Mouse (Mus musculus) embryo, embryonic 11 days (tissue): ENCODE results near the gene Cfap97d2.
"Not testable (repeated sequence)": the region's sequence is repeated elsewhere in the genome, so short reads cannot be mapped to it uniquely, and the experiment has no call there.

Experiments
- DNase-seq: peaks from one replicate; pipeline ENCODE4 v3.0.0-alpha.2; 2015

Cfap97d2 gene

DNA sequence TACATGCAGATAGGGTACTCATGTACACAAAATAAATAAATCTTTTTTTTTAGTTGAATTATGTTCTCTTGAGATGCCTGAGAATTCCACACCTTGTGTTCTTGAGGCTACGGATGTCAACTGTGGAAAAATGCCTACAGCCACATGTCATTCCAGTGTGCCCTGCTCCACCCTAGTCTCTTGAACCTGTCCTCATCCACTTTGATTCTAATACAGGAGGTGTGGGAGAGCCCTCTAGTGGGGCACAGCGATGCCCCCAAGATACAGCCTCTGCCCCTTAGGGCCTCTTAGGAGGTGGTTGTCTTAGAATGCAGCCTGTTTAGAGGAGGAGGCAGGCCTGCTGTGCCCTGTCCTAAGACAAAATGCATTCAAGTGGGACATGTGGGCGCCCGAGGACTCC lies 17.7 kb upstream of the Cfap97d2 start:
- DNase-seq: no peak

DNA sequence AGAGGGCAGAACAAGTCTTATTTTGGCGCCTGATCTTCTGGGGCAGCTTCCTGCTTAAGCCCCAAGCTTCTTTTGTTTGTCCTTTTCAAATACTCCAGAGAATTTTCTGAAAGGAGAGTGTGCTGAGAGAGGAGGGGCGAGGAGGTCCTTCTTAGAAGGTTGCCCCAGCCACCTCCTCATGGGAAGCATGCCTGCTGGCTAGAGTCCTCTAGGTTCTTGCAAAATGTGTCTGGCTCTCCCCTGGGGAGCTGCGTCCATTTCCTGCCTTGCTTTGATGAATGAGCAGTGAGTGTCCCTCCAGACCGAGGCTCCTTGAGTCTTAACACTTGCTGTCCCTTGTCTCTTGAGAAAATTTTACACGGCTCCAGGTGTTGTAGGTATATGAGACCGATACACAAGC lies 17.2 kb upstream of the Cfap97d2 start:
- no peak for DNase-seq

- no peak for DNase-seq
Observed at GRCm38 (mm10) chr8:13689331-13689730, 16.4 kb upstream of the Cfap97d2 start.

GRCm38 (mm10) chr8:13692302-13693066 lies 13.2 kb upstream of the Cfap97d2 start:
- peak; percentile 23 for DNase-seq

DNA sequence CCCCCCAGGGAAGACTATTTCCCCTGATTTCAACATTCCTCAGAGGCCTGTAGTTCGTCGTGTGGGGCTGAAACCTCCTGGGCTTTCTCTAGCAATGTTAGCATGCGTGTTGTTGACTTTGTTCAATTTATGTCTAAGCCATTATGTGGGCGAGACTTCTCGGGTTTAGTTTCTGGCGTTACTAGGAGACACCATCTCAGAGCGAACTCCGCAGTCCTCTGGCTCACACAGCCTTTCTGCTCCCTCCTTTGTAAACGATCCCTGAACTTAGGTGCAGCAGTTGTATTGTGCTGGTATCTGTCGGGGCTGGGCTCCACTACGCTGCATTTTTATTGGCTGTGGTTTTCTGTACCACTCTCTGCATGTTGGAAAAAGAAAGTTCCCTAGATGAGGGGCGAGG lies 11.0 kb upstream of the Cfap97d2 start:
- no peak for DNase-seq

DNA sequence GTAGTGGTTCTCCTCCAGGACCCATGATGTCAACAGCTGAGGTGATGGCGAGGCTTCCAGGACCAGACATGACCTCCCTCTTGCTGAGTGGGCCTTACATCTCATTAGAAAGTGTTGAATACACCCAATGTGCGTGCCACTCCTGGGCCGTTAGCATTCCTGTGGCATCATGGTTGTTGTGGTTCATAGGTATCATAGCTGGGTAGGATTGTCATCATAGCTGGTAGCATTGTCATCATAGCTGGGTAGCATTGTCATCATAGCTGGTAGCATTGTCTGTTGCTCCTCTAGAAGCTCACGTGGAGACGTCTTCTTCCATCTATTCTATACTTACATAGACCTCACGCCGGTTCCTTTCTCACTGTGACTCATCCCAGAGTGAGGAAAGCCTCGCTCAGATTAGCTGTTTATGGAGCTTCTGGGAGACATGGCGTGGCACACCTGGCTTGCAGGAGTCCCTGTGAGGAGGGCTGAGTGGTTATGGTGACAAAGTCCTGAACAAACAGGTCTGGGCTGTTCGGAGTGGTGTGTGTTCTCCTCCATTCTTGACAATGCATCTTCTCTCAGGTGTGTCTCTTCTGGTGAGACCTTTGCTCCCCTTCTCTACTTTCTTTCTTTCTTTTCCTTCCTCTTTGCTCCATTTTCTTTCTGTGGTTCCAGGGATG lies 10.4 kb upstream of the Cfap97d2 start:
- DNase-seq: no peak

DNA sequence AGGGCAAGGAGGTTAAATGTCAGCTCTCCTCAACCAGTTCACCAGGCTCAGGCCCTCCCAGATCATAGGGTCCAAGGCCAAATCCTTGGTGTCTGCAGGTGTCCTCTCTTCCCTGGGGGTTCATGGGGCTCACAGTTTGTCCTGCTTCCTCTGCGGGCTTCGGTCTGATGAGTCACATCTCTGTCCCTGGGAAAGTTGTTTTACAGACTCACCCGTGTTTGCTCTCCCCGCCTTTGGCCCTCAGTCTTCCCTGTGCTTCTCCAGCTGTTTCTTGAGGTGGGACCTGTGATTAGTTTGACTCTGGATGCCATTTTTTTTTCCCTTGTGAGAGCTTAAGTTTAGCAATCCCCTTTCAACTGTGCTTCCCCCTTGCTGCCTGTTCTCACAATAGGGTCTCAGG lies 9.5 kb upstream of the Cfap97d2 start:
- DNase-seq: no peak

- no peak for DNase-seq
Observed at GRCm38 (mm10) chr8:13697196-13697595, 8.5 kb upstream of the Cfap97d2 start.

DNA sequence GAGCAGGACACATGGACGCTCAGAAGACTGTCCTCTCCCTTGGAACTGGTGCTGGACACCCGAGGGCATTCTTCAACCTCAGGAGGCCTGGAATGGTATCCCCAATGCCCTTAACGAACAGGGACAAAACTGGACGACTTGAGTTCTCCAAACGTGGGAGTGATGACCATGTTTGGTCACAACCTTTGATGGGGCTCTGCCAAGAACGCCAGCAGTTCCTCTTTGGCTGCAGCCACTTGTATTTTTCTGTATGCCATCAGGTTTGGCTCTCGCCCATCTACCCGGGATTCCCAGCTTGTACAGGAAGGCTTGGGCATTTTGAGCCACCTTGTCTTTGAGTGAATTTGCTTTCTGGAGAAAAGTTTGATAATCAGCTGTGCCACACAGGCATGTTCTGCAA lies 8.0 kb upstream of the Cfap97d2 start:
- DNase-seq: no peak

GRCm38 (mm10) chr8:13698281-13698680 lies 7.4 kb upstream of the Cfap97d2 start:
- DNase-seq: no peak

- DNase-seq: no peak
Observed at GRCm38 (mm10) chr8:13699323-13699949, 6.3 kb upstream of the Cfap97d2 start.

DNA sequence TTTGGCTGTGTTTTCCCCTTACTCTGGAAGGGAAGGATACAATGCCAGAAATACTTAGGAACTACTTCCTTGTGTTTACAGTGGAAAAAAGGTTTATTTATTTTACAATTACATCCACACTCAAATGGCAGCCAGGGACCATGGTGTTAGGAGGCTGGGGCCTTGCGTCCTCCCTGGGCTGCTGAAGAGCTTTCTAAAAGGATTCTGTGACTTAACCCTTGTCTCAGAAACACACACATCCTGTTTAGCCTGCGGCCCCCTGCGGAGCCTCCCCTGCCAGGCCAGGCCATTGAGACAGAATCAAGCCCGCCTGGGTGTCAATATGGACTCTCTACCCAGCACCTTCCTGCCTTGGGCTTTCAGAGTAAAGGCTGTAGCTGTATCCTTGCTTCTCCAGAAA lies 2.9 kb upstream of the Cfap97d2 start:
- DNase-seq: no peak

DNA sequence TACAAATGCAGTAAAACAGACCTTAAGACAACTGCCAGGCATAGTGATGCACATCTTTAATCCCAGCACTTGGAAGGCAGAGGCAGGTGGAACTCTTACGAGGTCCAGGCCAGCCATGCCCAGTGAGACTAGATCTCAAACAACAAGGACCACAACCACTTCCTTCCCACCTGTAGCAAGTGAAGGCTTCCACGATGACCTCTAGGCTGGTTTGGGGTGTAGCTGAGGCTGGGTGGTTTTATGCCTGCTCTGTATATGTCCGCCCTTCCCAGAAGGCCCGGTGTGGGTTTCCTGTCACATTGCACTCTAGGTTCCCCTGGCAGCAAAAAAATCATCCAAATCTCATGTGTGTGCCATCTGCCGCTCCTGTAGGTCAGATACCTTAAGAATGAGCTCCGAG lies 1.9 kb upstream of the Cfap97d2 start:
- no peak for DNase-seq

DNA sequence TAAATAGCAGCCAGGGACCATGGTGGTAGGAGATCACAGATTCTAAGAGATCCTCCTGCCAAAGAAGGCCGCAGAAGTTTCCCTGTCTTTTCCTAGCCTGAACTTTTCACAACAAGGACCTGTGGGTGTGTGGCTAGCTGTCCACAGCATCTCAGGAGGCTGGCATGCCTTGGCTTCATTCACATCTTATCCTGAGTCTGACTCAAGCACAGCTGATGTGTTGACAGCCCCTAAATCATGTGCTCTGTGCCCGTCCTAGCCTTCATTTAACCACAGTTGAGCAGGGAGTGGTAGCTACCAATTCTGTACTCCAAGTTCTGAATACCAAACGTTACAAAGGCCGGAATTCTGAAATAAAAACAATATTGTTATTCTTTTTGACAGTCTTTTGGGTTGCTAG lies 1.4 kb upstream of the Cfap97d2 start:
- DNase-seq: no peak

GRCm38 (mm10) chr8:13706918-13707317 lies 1.2 kb downstream of the Cfap97d2 start:
- no peak for DNase-seq

- no peak for DNase-seq
Observed at GRCm38 (mm10) chr8:13708514-13708913, 2.8 kb downstream of the Cfap97d2 start.

GRCm38 (mm10) chr8:13718980-13719379 lies 13.3 kb downstream of the Cfap97d2 start:
- no peak for DNase-seq

GRCm38 (mm10) chr8:13725722-13726121 lies 20.0 kb downstream of the Cfap97d2 start:
- DNase-seq: peak; percentile 71

DNA sequence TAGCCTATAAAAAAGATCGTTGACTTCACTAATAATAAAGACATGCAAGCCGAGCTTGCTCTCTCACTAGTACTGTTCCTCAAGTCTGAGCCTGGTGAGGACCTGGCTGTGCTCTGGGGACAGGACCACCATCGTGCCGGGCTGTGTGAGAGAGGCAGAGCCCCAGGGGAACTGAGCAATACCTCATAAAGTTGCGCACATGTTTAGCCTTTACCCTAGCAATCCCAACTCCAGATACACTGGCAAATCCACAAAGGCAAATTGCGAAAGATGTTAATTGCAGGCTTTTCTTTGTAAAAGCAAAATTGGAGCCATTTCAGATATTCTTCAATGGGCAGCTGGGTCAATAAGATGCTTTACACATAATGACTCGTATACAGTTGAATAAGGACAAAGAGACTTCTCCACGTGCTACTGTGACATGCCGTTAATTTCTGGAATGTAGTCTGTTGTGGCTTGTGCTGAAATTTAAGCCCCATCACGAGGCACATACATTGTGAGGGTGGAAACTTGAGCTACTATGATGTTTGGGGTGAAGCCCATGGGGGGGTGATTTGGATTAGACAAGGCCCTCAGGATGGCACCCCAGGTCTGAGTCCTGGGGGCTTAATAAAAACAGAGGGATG lies 21.9 kb downstream of the Cfap97d2 start:
- DNase-seq: no peak

- peak; percentile 21 for DNase-seq
Observed at GRCm38 (mm10) chr8:13740323-13740770, 34.7 kb downstream of the Cfap97d2 start.

DNA sequence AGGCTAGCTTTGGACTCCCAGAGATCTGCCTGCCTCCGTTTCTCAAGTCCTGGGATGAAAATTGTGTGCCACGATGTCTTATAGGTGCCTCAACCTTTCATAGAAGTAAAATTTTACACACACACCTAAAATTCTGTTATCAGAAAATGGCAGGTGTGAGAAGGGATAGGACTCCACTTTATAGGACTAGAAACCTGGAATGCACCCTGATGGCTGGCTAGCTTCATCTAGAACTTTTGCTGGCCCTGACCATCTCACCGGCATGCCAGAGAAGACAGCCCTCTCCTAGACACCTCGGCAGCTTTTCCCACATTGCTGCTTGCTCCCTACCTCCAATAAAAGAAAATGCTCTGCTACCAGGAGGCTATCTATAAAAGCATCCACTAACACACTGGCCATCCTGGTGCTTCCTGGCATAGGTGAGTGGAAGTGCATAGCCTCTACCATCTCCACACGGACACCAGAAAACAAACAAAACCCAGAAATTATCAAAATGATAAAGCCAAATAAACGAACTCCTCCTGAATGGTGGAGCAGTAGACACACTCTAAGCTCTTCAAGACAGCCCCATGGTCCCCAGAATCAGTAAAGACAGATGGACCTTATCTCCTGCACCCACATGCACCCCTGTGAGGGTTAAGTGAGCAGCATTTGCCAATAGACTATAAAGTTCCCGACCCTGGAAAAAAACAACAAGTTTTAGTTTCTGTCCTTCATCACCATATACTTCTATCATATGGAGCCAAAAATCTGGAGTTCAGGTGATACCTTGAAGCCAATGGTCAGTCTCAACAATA lies 35.3 kb downstream of the Cfap97d2 start:
- DNase-seq: no peak

- DNase-seq: not testable (repeated sequence)
Observed at GRCm38 (mm10) chr8:13746212-13746611, 40.5 kb downstream of the Cfap97d2 start.

GRCm38 (mm10) chr8:13747626-13748025 lies 41.9 kb downstream of the Cfap97d2 start:
- peak; percentile 13 for DNase-seq
